Mouse (Mus musculus) intestine, postnatal 0 days (tissue): ENCODE data around the gene Nagpa. TPM values are rescaled to one million over a fixed set of nuclear protein-coding genes. Genes with fewer than 3 reads are reported as not detected.
A peak's percentile ranks its signal among the peaks of the same experiment; 100 is the strongest.
"Not testable (repeated sequence)": the region's sequence is repeated elsewhere in the genome, so short reads cannot be mapped to it uniquely, and the experiment has no call there.

ENCODE experiments used
- ATAC-seq: fragments of 200-750 bp; cut with Nextera tagmentation; 2 replicates; pipeline ENCODE4 v1.8.0; 2017; ENCODE audit warnings: mild to moderate bottlenecking, moderate TSS enrichment, moderate library complexity
- H3K27ac ChIP-seq: fragments of 300-500 bp; sonication (generic); 2 replicates; pipeline ENCODE4 v1.5.1; 2014; ENCODE audit warnings: mild to moderate bottlenecking, low read depth, low read length, moderate library complexity
- H3K27me3 ChIP-seq: fragments of 300-500 bp; sonication (generic); replicated peaks from 2 replicates; pipeline ENCODE4 v1.6.1; 2014; ENCODE audit warnings: low read length, mixed read lengths; ENCODE audit not compliant: control insufficient read depth, insufficient read depth
- H3K36me3 ChIP-seq: fragments of 300-500 bp; sonication (generic); 2 replicates; pipeline ENCODE4 v1.6.1; 2014; ENCODE audit warnings: mild to moderate bottlenecking, moderate library complexity; ENCODE audit not compliant: control insufficient read depth, insufficient read depth
- H3K4me1 ChIP-seq: fragments of 300-500 bp; sonication (generic); replicated peaks from 2 replicates; pipeline ENCODE4 v1.6.1; 2014; ENCODE audit warnings: antibody characterized with exemption, low read length, mixed read lengths; ENCODE audit not compliant: control insufficient read depth, insufficient read depth
- H3K4me2 ChIP-seq: fragments of 300-500 bp; sonication (generic); replicated peaks from 2 replicates; pipeline ENCODE4 v1.6.1; 2014; ENCODE audit warnings: low read depth, mild to moderate bottlenecking, moderate library complexity
- H3K4me3 ChIP-seq: fragments of 300-500 bp; sonication (generic); 2 replicates; pipeline ENCODE4 v1.5.1; 2014; ENCODE audit warnings: low read depth, low read length
- H3K9ac ChIP-seq: fragments of 300-500 bp; sonication (generic); 2 replicates; pipeline ENCODE4 v1.6.1; 2014; ENCODE audit warnings: mild to moderate bottlenecking, low read depth, low read length
- H3K9me3 ChIP-seq: fragments of 300-500 bp; sonication (generic); 2 replicates; pipeline ENCODE4 v1.6.1; 2016; ENCODE audit warnings: mixed run types; ENCODE audit not compliant: control insufficient read depth
- CTCF ChIP-seq: sonication (generic); IDR thresholded peaks from 2 replicates; pipeline ENCODE4 v1.5.1; 2016; ENCODE audit warnings: low read depth, mild to moderate bottlenecking, control low read depth, antibody characterized with exemption, moderate library complexity
- whole genome bisulfite sequencing: fragments of 180-500 bp; shearing (Covaris S2); extraction: QIAGEN DNeasy Blood & Tissue Kit; methylation state at CpG from one replicate; pipeline ENCODE4 v1.1.7; 2014; 5-methylcytosine and 5-hydroxymethylcytosine counted together
- polyA plus RNA-seq: library from polyadenylated mRNA; unstranded; fragments of >200 nt; fragmentation: Nextera tagmentation; extraction: Ambion mirVana; gene quantifications from 2 replicates; pipeline ENCODE4 v1.2.1, GENCODE M21; 2015

Gene Nagpa
- polyA plus RNA-seq, 1 experiment from 2014 or later: 20.6 TPM

DNA sequence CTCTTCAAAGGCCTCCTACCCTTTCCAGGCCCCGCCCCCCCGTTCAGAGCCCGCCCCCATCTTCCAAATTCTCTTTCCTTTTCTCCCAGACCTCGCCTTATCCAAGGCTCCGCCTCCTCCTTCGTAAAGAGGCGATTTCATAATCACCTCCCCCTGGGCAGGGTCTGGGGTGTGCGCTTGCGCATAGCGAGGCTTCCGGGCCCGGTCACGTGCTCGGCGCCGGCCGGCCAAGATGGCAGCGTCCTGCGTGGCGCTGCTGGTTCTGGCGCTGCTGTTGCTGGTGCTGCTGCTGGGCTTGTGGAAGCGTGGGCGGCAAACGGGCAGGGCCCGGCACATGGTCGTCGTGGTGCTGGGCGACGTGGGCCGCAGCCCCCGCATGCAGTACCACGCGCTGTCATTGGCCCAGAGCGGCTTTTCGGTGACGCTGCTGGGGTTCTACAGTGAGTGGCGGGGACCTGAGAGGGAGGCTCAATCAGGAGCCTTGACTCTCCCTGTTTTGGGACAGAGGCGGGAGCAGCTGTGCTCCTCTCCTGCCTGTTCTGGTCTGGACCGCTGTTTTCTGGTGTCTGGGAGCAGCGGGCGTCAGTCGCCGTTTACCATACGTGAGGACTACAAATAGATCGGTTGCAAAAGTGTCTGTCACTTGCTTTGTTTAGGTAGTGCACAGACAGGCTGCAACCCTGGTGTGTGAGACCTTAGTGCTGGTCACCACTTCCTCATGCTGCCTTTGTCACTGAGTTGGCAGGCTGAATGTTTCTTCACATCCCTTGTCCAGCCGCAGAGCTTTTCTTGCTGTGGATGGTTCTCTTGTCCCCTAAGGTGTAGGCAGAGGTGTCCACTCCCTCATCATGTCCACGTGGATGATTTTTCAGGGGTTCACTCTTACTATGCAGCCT is 29.9 kb upstream of the Nagpa start, which contains the start of gene Alg1:
Alg1 (plus strand) TSS at position 204 of the 896 bp plus-strand sequence.
- H3K4me3 ChIP-seq: peak within 1 kb of the TSS; percentile 95
- TF ChIP-seq CTCF: 0 out of 2 replicates have a peak, but pooled peaks have one; percentile 14
- no peaks in the 10 kb centered on the region; the same call in 1 of the 2 replicates for H3K9me3 ChIP-seq
- peak within 1 kb of the TSS; percentile 89 for H3K4me2 ChIP-seq
- no peaks in the 10 kb centered on the region for H3K27me3 ChIP-seq
- H3K9ac ChIP-seq: peak within 1 kb of the TSS; percentile 78
- H3K27ac ChIP-seq: peak within 1 kb of the TSS; percentile 66
- H3K36me3 ChIP-seq: no peaks in the 10 kb centered on the region
- 2% methylated on average over 47 of the region's 47 CpGs for WGBS
- peak; percentile 96 for ATAC-seq
- H3K4me1 ChIP-seq: 0 out of 2 replicates have a peak, but pooled peaks cover 6% of the 10 kb centered on the region

- Histone ChIP-seq H3K27me3 (no peaks in the 10 kb centered on the region), H3K4me2 (peak overlapping the region; percentile 89), H3K4me1 (0 out of 2 replicates have a peak, but pooled peaks cover 6% of the 10 kb centered on the region), H3K27ac (no peak overlapping the region), H3K4me3 (peak overlapping the region; percentile 95; the same call in 1 of the 2 replicates), H3K9me3 (no peaks in the 10 kb centered on the region; the same call in 1 of the 2 replicates), H3K9ac (no peak overlapping the region), H3K36me3 (no peaks in the 10 kb centered on the region)
- no peak for TF ChIP-seq CTCF
- WGBS: 64% methylated on average over 4 of the region's 4 CpGs
- 0 out of 2 replicates have a peak, but pooled peaks have one; percentile 1 for ATAC-seq
Measured at GRCm38 (mm10) chr16:5232982-5233381, 29.2 kb upstream of the Nagpa start.

DNA sequence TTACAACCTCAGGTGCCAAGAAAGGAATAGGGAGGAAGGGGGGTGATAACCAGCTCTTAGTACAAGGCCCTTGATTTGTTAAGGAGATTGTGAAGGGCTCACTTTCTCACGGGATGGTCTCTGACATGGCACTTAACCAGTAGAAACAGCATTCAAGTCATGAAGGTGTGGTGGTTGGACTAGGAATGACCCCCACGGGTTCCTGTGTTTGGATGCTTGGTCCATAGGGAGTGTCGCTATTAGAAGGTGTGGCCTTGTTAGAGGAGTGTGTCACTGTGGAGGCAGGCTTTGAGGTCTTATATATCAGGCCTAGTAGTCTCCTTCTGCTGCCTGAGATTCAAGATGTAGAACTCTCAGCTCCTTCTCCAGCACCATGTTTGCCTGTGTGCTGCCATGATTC is 24.3 kb upstream of the Nagpa start:
- H3K4me2 ChIP-seq, H3K27ac ChIP-seq, H3K9me3 ChIP-seq, ATAC-seq, H3K4me1 ChIP-seq, H3K9ac ChIP-seq, H3K4me3 ChIP-seq, H3K27me3 ChIP-seq, H3K36me3 ChIP-seq: not testable (repeated sequence)
- 74% methylated on average over 3 of the region's 3 CpGs for WGBS

DNA sequence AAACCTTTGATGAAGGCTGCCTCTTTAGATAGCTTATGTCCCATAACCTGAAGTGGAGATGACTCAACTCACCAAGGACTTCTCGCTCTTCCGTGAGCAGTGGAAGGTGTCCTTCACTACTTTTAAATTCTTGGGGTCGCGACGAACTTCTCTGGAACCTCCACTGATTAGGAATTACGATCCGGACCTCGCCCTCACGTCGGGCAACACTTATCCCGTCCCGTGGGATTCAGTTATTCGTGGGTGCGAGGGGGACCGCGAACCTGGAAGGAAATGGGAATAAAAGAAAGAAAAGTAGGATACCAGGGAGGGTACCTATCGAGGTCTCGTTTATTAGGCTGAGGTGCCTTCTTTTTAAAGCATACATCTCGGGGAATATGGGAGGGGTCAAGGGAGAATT is 23.7 kb upstream of the Nagpa start:
- 70% methylated on average over 19 of the region's 19 CpGs for WGBS
- not testable (repeated sequence) for H3K4me2 ChIP-seq, H3K36me3 ChIP-seq, ATAC-seq, H3K27me3 ChIP-seq, H3K9ac ChIP-seq, H3K4me3 ChIP-seq, H3K27ac ChIP-seq, H3K9me3 ChIP-seq, H3K4me1 ChIP-seq

GRCm38 (mm10) chr16:5226534-5226933 is 22.7 kb upstream of the Nagpa start:
- H3K4me3 ChIP-seq, ATAC-seq, H3K27me3 ChIP-seq, H3K9me3 ChIP-seq, H3K36me3 ChIP-seq, H3K4me2 ChIP-seq, H3K4me1 ChIP-seq, H3K27ac ChIP-seq, H3K9ac ChIP-seq: not testable (repeated sequence)
- 0% methylated on average over 1 of the region's 1 CpGs for WGBS

DNA sequence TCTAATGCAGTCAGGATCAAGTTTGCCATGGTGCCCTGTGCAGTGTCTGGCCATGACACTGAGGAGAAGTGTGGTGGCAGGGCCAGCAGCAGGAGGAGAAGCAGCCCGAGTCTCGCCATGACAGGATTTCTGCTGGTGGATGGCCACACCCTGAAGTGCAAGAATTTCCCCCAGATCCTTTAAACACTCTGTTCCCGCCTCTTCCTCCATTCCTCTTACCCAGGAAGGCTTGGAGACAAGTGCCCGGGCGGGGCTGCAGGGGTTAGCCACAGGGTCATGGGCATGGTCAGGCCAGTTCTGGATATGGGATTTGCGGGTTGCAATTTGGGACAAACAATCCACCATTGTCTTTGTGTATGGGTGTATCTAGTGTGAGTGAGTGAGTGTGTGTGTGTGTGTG is 18.3 kb upstream of the Nagpa start, which contains the start of gene AU021092:
AU021092 (minus strand) TSS at position 160 of the 400 bp plus-strand sequence.
- Histone ChIP-seq H3K27me3 (no peaks in the 10 kb centered on the region), H3K36me3 (no peaks in the 10 kb centered on the region), H3K9ac (no peak within 1 kb of the TSS), H3K4me1 (no peaks in the 10 kb centered on the region), H3K9me3 (no peaks in the 10 kb centered on the region), H3K4me3 (no peak within 1 kb of the TSS), H3K27ac (no peak within 1 kb of the TSS), H3K4me2 (no peak within 1 kb of the TSS)
- no peak for TF ChIP-seq CTCF
- 56% methylated on average over 6 of the region's 6 CpGs for WGBS
- ATAC-seq: no peak
